Mouse (Mus musculus) forebrain, embryonic 14.5 days (tissue): ENCODE measurements around the gene Mrps18b. TPM values are rescaled to one million over a fixed set of nuclear protein-coding genes. Genes with fewer than 3 reads are reported as not detected.

Experiments used
- ATAC-seq: fragments of 200-750 bp; cut with Nextera tagmentation; 2 replicates; pipeline ENCODE4 v1.8.0; 2017; ENCODE audit warnings: mild to moderate bottlenecking, moderate library complexity
- DNase-seq: peaks from one replicate; pipeline ENCODE4 v3.0.0-alpha.2; 2015; ENCODE audit warnings: low spot score
- H3K27ac ChIP-seq: fragments of 300-500 bp; sonication (generic); 2 replicates; pipeline ENCODE4 v1.5.1; 2014; ENCODE audit warnings: low read depth, mild to moderate bottlenecking, control low read depth, low read length, moderate library complexity
- H3K27me3 ChIP-seq: fragments of 300-500 bp; sonication (generic); replicated peaks from 2 replicates; pipeline ENCODE4 v1.6.1; 2014; ENCODE audit warnings: low read length, control low read depth, mixed read lengths; ENCODE audit not compliant: control insufficient read depth, insufficient read depth
- H3K36me3 ChIP-seq: fragments of 300-500 bp; sonication (generic); 2 replicates; pipeline ENCODE4 v1.6.1; 2014; ENCODE audit warnings: low read length, control low read depth; ENCODE audit not compliant: control insufficient read depth, insufficient read depth
- H3K4me1 ChIP-seq: fragments of 300-500 bp; sonication (generic); 2 replicates; pipeline ENCODE4 v1.6.1; 2014; ENCODE audit warnings: antibody characterized with exemption, low read length, control low read depth; ENCODE audit not compliant: control insufficient read depth, insufficient read depth
- H3K4me2 ChIP-seq: fragments of 300-500 bp; sonication (generic); 2 replicates; pipeline ENCODE4 v1.6.1; 2014; ENCODE audit warnings: mild to moderate bottlenecking, control low read depth, low read length
- H3K4me3 ChIP-seq: fragments of 300-500 bp; sonication (generic); 2 replicates; pipeline ENCODE4 v1.5.1; 2014; ENCODE audit warnings: low read depth, low read length, control low read depth
- H3K9ac ChIP-seq: fragments of 300-500 bp; sonication (generic); 2 replicates; pipeline ENCODE4 v1.6.1; 2014; ENCODE audit warnings: mild to moderate bottlenecking, low read length, control low read depth, moderate library complexity
- H3K9me3 ChIP-seq: fragments of 300-500 bp; sonication (generic); replicated peaks from 2 replicates; pipeline ENCODE4 v1.6.1; 2016; ENCODE audit warnings: low read length, control low read depth, mixed read lengths; ENCODE audit not compliant: control insufficient read depth
- WGBS: fragments of 180-500 bp; shearing (Covaris S2); extraction: QIAGEN DNeasy Blood & Tissue Kit; methylation state at CpG from one replicate; pipeline ENCODE4 v1.1.7; 2014; 5-methylcytosine and 5-hydroxymethylcytosine counted together
- microRNA counts: library from miRNA; unstranded; fragments of <30 nt; microRNA quantifications from one replicate; lab custom pipeline; 2016
- microRNA-seq: library from miRNA; unstranded; fragments of <30 nt; microRNA quantifications from one replicate; pipeline ENCODE4, GENCODE M21; 2016
- polyA plus RNA-seq: library from polyadenylated mRNA; unstranded; fragments of >200 nt; fragmentation: Nextera tagmentation; extraction: Ambion mirVana; gene quantifications from 2 replicates; pipeline ENCODE4 v1.2.1, GENCODE M21; 2014

Gene Mrps18b
- polyA plus RNA-seq, 1 experiment from 2014 or later: 68.8 TPM

GRCm38 (mm10) chr17:35866281-35866831 is 49.8 kb downstream of the Mrps18b start:
- Histone ChIP-seq H3K4me2 (peak overlapping the region; percentile 92), H3K9me3 (peaks cover 3% of the 10 kb centered on the region; the same call in 1 of the 2 replicates), H3K36me3 (peaks cover 13% of the 10 kb centered on the region), H3K4me1 (peaks cover 36% of the 10 kb centered on the region), H3K9ac (peak overlapping the region; percentile 72), H3K27ac (peak overlapping the region; percentile 96), H3K4me3 (peak overlapping the region; percentile 59), H3K27me3 (no peaks in the 10 kb centered on the region)
- peak; percentile 38 for ATAC-seq
- peak; percentile 61 for DNase-seq
- 0% methylated on average over 35 of the region's 38 CpGs for WGBS

- ATAC-seq: peak; percentile 68
- H3K4me1 ChIP-seq: peaks cover 36% of the 10 kb centered on the region
- peak within 1 kb of the TSS; percentile 72 for H3K9ac ChIP-seq
- DNase-seq: peak; percentile 84
- H3K27ac ChIP-seq: peak within 1 kb of the TSS; percentile 96
- under 1% methylated on average over 45 of the region's 48 CpGs for WGBS
- H3K27me3 ChIP-seq: no peaks in the 10 kb centered on the region
- peak within 1 kb of the TSS; percentile 59 for H3K4me3 ChIP-seq
- no peaks in the 10 kb centered on the region for H3K9me3 ChIP-seq
- peak within 1 kb of the TSS; percentile 92 for H3K4me2 ChIP-seq
- peaks cover 6% of the 10 kb centered on the region; the same call in 1 of the 2 replicates for H3K36me3 ChIP-seq
Observed at GRCm38 (mm10) chr17:35865481-35866280, 50.5 kb downstream of the Mrps18b start, which contains the start of gene Ppp1r18. Gene Ppp1r18, plus strand, starts transcription at chr17:35865593.

GRCm38 (mm10) chr17:35864832-35865353 is 51.3 kb downstream of the Mrps18b start:
- Histone ChIP-seq H3K4me1 (peaks cover 28% of the 10 kb centered on the region), H3K9ac (peak overlapping the region; percentile 72), H3K36me3 (0 out of 2 replicates have a peak, but pooled peaks cover 4% of the 10 kb centered on the region), H3K27ac (peak overlapping the region; percentile 96), H3K27me3 (no peaks in the 10 kb centered on the region), H3K9me3 (no peaks in the 10 kb centered on the region), H3K4me2 (peak overlapping the region; percentile 92), H3K4me3 (peak overlapping the region; percentile 59)
- ATAC-seq: no peak
- 33% methylated on average over 10 of the region's 10 CpGs for WGBS
- no peak for DNase-seq

- Histone ChIP-seq H3K9me3 (no peaks in the 10 kb centered on the region), H3K4me2 (peak within 1 kb of the TSS; percentile 57), H3K27me3 (no peaks in the 10 kb centered on the region), H3K9ac (peak within 1 kb of the TSS; percentile 77), H3K4me3 (peak within 1 kb of the TSS; percentile 71), H3K4me1 (peaks cover 3% of the 10 kb centered on the region; the same call in 1 of the 2 replicates), H3K36me3 (peaks cover 28% of the 10 kb centered on the region), H3K27ac (peak within 1 kb of the TSS; percentile 95)
- DNase-seq: peak; percentile 95
- WGBS: under 1% methylated on average over 47 of the region's 47 CpGs
- ATAC-seq: peak; percentile 92
Observed at GRCm38 (mm10) chr17:35861198-35861857, 54.9 kb downstream of the Mrps18b start, which contains the start of gene Nrm. Gene Nrm, plus strand, starts transcription at chr17:35861318.

GRCm38 (mm10) chr17:35860831-35861197 is 55.4 kb downstream of the Mrps18b start:
- Histone ChIP-seq H3K27me3 (no peaks in the 10 kb centered on the region), H3K9ac (peak overlapping the region; percentile 77), H3K27ac (peak overlapping the region; percentile 95; the same call in 1 of the 2 replicates), H3K4me2 (peak overlapping the region; percentile 57), H3K4me1 (peaks cover 3% of the 10 kb centered on the region; the same call in 1 of the 2 replicates), H3K9me3 (no peaks in the 10 kb centered on the region), H3K4me3 (peak overlapping the region; percentile 71), H3K36me3 (peaks cover 31% of the 10 kb centered on the region)
- WGBS: 7% methylated on average over 12 of the region's 12 CpGs
- ATAC-seq (no peak; the same call in 1 of the 2 replicates), DNase-seq (no peak)

MicroRNA genes within 50 kb of the gene (microRNA counts, 519-probe panel; counts per million panel counts)
- microRNA mmu-miR-1894-3p (lab: Ali Mortazavi, UCI) (not detected), microRNA mmu-miR-1894-5p (lab: Ali Mortazavi, UCI) (not detected), microRNA mmu-miR-877 (lab: Ali Mortazavi, UCI) (not detected)

Small RNA genes within 50 kb of the gene (microRNA-seq; reads per million reads assigned to microRNA genes)
- gene Gm28033 (not detected), gene Mir1894 (not detected), gene Mir877 (68.2 reads per million, percentile 52 among the genes with 10 or more reads in this experiment)

Other genes starting within 250 kb of the Mrps18b start
- gene Vars2, start 248.8 kb downstream of the Mrps18b start, polyA plus RNA-seq: 9.3 and 11.5 TPM in 2 replicates
- gene Gtf2h4, start 242.7 kb downstream of the Mrps18b start, polyA plus RNA-seq: 36.9 and 38.2 TPM in 2 replicates
- 62.0 and 74.5 TPM in 2 replicates for gene Ddr1, start 211.8 kb downstream of the Mrps18b start, polyA plus RNA-seq
- 4.6 and 5.0 TPM in 2 replicates for gene Ier3, start 94.7 kb downstream of the Mrps18b start, polyA plus RNA-seq
- 68.5 and 78.2 TPM in 2 replicates for gene Flot1, start 93.2 kb downstream of the Mrps18b start, polyA plus RNA-seq
- 2,004 and 2,051 TPM in 2 replicates for gene Tubb5, start 78.1 kb downstream of the Mrps18b start, polyA plus RNA-seq
- 12.2 and 14.4 TPM in 2 replicates for gene Mdc1, start 74.9 kb downstream of the Mrps18b start, polyA plus RNA-seq
- 23.9 and 29.6 TPM in 2 replicates for gene Nrm, start 55.1 kb downstream of the Mrps18b start, polyA plus RNA-seq
- gene Ppp1r18, start 50.8 kb downstream of the Mrps18b start, polyA plus RNA-seq: 21.2 and 22.0 TPM in 2 replicates
- 29.3 and 31.8 TPM in 2 replicates for gene Dhx16, start 36.6 kb downstream of the Mrps18b start, polyA plus RNA-seq
- gene 2310061I04Rik, start 19.0 kb downstream of the Mrps18b start, polyA plus RNA-seq: 30.4 and 34.3 TPM in 2 replicates
- gene Atat1, start 6.3 kb downstream of the Mrps18b start, polyA plus RNA-seq: 313 and 439 TPM in 2 replicates
- 34.9 and 44.5 TPM in 2 replicates for gene Ppp1r10, start within 50 bp of the Mrps18b start, polyA plus RNA-seq
- gene Abcf1, start 53.4 kb upstream of the Mrps18b start, polyA plus RNA-seq: 55.8 and 78.1 TPM in 2 replicates
- 27.9 and 35.7 TPM in 2 replicates for gene Gnl1, start 63.5 kb upstream of the Mrps18b start, polyA plus RNA-seq
- 58.5 and 69.8 TPM in 2 replicates for gene Prr3, start 63.8 kb upstream of the Mrps18b start, polyA plus RNA-seq
- gene H2-T24, start 104.2 kb upstream of the Mrps18b start, polyA plus RNA-seq: 2.3 and 4.8 TPM in 2 replicates
- gene H2-T23, start 116.5 kb upstream of the Mrps18b start, polyA plus RNA-seq: 4.5 and 5.6 TPM in 2 replicates
- gene H2-T22, start 126.4 kb upstream of the Mrps18b start, polyA plus RNA-seq: 6.2 and 7.1 TPM in 2 replicates
- gene Gm6034, start 126.6 kb upstream of the Mrps18b start, polyA plus RNA-seq: not detected in 2 replicates
- gene Gm11127, start 142.0 kb upstream of the Mrps18b start, polyA plus RNA-seq: not detected in 2 replicates
- gene Gm19684, start 205.3 kb upstream of the Mrps18b start, polyA plus RNA-seq: not detected in 2 replicates
- gene Gm7030, start 213.0 kb upstream of the Mrps18b start, polyA plus RNA-seq: not detected in 2 replicates